Mouse (Mus musculus): ENCODE data around the gene Ttc21b. TPM values are rescaled to one million over a fixed set of nuclear protein-coding genes. Genes with fewer than 3 reads are reported as not detected.

The Ttc21b gene
- 10.2 and 11.1 TPM in 2 replicates for polyA plus RNA-seq (2015; fragmentation: Nextera tagmentation; extraction: Ambion mirVana)

DNA sequence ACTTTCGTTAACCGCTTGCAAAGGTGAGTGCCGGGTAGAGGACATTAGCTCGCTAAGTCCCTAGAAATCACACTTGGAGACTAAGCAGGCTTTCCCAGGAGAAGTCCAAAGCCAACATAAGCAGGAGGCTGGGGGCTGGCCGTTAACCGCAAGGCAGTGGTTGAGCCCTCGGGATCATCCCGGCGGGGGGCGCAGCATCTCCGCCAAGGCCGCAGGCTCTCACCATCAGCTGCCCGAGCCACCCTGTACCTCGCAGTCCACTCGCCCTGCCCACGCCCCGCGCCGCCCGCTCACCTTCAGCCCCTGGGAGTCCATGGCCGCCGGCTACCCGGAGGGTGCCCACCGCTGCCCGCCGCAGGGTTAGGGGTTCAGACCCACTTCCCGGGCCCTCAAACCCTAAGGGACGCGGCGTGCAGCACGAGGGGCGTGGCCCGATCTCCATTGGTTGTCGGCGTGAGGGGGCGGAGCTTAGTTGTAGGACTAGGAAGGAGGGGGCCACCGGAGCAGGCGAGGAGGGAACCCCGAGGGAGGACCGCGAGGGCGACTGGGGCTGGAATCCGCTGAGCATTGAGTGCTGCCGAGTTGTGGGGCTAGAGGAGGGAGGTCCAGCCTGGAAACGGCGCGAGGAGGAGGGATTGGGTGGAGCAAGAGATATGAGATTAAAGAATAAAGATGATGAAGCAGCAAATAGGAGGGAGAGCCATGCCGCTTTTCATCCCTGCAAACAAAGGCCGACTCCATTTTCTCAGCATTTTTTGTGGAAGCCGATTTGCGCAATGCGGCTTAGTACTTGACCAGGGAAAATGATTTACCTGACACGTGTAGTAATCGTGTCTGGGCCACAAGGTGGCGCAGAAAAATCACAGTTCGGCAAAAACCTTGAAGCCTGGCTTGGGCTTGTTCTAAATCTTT lies at the start of gene Ttc21b:
Gene Ttc21b, minus strand, starts transcription at position 398 of the 912 bp plus-strand sequence.
- no peaks in the 10 kb centered on the region for H3K36me3 ChIP-seq
- peak; percentile 100 for ATAC-seq
- H3K27ac ChIP-seq, result peak within 1 kb of the TSS; percentile 38; the same call in 1 of the 2 replicates
- H3K4me2 ChIP-seq (replicated peaks), result peak within 1 kb of the TSS; percentile 75
- H3K27me3 ChIP-seq (replicated peaks), result no peaks in the 10 kb centered on the region
- H3K4me3 ChIP-seq (replicated peaks), result peak within 1 kb of the TSS; percentile 91
- under 1% methylated on average over 55 of the region's 56 CpGs for WGBS
- H3K9ac ChIP-seq, result peak within 1 kb of the TSS; percentile 70
- peaks cover 5% of the 10 kb centered on the region; the same call in 1 of the 2 replicates for H3K4me1 ChIP-seq (replicated peaks)
- H3K9me3 ChIP-seq, result no peaks in the 10 kb centered on the region

GRCm38 (mm10) chr2:66272551-66272950 lies 16.1 kb upstream of the Ttc21b start:
- Histone ChIP-seq H3K4me2 (replicated peaks) (no peak overlapping the region), H3K4me3 (replicated peaks) (no peak overlapping the region), H3K36me3 (no peaks in the 10 kb centered on the region), H3K27ac (no peak overlapping the region), H3K27me3 (replicated peaks) (no peaks in the 10 kb centered on the region), H3K4me1 (replicated peaks) (no peaks in the 10 kb centered on the region), H3K9ac (no peak overlapping the region), H3K9me3 (no peaks in the 10 kb centered on the region)
- WGBS, result 74% methylated on average over 3 of the region's 3 CpGs
- no peak for ATAC-seq

GRCm38 (mm10) chr2:66244013-66244412 lies 12.4 kb downstream of the Ttc21b start:
- no peak for ATAC-seq
- Histone ChIP-seq H3K4me2 (replicated peaks) (no peak overlapping the region), H3K27ac (no peak overlapping the region), H3K4me3 (replicated peaks) (no peak overlapping the region), H3K9me3 (no peaks in the 10 kb centered on the region), H3K9ac (no peak overlapping the region), H3K36me3 (peaks cover 3% of the 10 kb centered on the region; the same call in 1 of the 2 replicates), H3K4me1 (replicated peaks) (no peaks in the 10 kb centered on the region), H3K27me3 (replicated peaks) (no peaks in the 10 kb centered on the region)
- WGBS, result 94% methylated on average over 1 of the region's 1 CpGs

DNA sequence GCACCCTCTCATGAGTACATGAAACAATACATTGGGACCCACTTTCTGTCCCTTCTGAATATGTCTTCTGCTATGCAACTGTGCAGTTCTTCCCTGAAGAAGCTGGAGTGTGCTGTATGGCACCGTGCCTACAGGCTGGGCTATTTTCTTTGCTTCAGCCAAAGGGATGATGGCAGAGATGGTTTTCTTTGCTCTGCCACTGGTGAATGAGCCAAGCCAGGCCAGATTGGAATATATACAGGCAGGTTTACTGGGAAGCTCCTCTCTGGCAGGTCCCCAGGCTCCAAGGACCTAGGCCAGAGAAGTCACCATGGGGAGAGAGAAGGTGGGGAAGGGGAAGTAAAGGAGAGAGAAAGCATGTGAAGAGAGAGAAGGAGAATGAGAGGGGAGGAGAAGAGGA lies 16.1 kb downstream of the Ttc21b start:
- Histone ChIP-seq H3K4me3 (replicated peaks) (no peak overlapping the region), H3K4me1 (replicated peaks) (no peaks in the 10 kb centered on the region), H3K9me3 (no peaks in the 10 kb centered on the region), H3K27me3 (replicated peaks) (no peaks in the 10 kb centered on the region), H3K27ac (no peak overlapping the region), H3K4me2 (replicated peaks) (no peak overlapping the region), H3K9ac (no peak overlapping the region), H3K36me3 (peaks cover 4% of the 10 kb centered on the region; the same call in 1 of the 2 replicates)
- WGBS, result 92% methylated on average over 1 of the region's 1 CpGs
- no peak for ATAC-seq

DNA sequence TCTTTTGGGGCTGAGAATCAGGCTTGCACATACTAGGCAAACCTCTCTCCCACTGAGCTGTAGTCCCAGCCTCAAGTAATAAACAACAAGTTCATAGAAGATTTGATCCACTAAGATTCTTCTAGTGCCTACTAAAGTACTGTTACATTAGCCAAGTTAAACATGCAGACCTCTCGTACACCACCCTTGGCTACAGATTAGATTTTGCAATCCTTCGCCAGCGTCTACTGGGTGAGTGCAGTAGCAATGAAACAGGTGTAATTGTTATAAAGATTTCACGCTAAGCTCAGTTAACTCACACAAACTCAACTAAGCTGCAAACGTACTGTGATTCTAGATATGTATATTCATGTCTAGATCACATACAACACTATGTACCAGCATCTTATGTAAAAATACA lies 17.5 kb downstream of the Ttc21b start:
- Histone ChIP-seq H3K4me2 (replicated peaks) (no peak overlapping the region), H3K27ac (no peak overlapping the region), H3K27me3 (replicated peaks) (no peaks in the 10 kb centered on the region), H3K4me3 (replicated peaks) (no peak overlapping the region), H3K9me3 (no peaks in the 10 kb centered on the region), H3K36me3 (peaks cover 4% of the 10 kb centered on the region; the same call in 1 of the 2 replicates), H3K4me1 (replicated peaks) (no peaks in the 10 kb centered on the region), H3K9ac (no peak overlapping the region)
- WGBS, result 91% methylated on average over 5 of the region's 5 CpGs
- no peak for ATAC-seq

DNA sequence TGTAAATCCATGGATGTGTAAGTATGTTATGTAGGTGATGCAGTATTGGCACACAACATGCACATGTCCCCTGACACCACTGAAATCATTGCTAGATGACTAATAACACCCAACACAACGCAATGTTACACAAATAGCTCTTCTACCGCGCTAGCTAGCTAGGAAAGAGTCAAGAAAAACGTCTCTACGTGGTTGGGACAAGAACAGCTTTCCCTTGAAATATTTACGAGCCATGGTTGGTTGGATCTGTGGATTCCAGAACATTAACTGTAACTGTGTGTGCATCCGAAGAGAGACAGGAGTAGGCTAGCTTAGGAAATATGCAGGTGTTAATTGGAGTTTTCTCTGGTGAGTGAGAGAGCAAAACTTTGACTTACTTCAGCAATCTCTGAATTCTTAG lies 35.5 kb downstream of the Ttc21b start:
- no peak overlapping the region for H3K27ac ChIP-seq
- no peaks in the 10 kb centered on the region for H3K4me1 ChIP-seq (replicated peaks)
- no peak overlapping the region for H3K4me3 ChIP-seq (replicated peaks)
- no peak for ATAC-seq
- no peak overlapping the region for H3K4me2 ChIP-seq (replicated peaks)
- no peaks in the 10 kb centered on the region for H3K27me3 ChIP-seq (replicated peaks)
- H3K9me3 ChIP-seq, result no peaks in the 10 kb centered on the region
- H3K36me3 ChIP-seq, result no peaks in the 10 kb centered on the region
- WGBS, result 87% methylated on average over 7 of the region's 7 CpGs
- no peak overlapping the region for H3K9ac ChIP-seq

DNA sequence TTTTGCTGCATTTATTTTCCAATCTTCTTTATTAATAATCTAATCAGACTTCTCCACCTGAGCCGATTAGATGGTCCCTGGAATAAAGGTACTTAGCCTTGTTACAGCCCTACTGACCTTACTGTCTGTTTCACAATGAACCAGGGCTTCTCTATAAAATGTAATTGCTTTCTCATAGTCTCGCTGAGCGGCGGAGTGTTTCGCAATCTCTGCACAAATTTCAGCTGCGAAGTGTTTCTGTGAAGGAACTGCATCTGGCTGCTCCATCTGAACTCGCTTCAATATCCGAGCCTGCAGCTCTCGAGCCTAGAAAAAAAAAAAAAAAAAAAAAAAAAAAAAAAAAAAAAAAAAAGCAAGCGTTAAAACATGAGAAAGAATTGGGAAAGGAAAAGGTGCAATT lies 46.5 kb downstream of the Ttc21b start:
- no peaks in the 10 kb centered on the region for H3K9me3 ChIP-seq
- no peak overlapping the region for H3K27ac ChIP-seq
- H3K4me2 ChIP-seq (replicated peaks), result no peak overlapping the region
- ATAC-seq, result no peak
- no peak overlapping the region for H3K9ac ChIP-seq
- peaks cover 11% of the 10 kb centered on the region; the same call in 1 of the 2 replicates for H3K36me3 ChIP-seq
- no peaks in the 10 kb centered on the region for H3K4me1 ChIP-seq (replicated peaks)
- no peaks in the 10 kb centered on the region for H3K27me3 ChIP-seq (replicated peaks)
- H3K4me3 ChIP-seq (replicated peaks), result no peak overlapping the region
- WGBS, result 80% methylated on average over 10 of the region's 10 CpGs

GRCm38 (mm10) chr2:66209353-66209752 lies 47.1 kb downstream of the Ttc21b start:
- Histone ChIP-seq H3K27me3 (replicated peaks) (no peaks in the 10 kb centered on the region), H3K9ac (no peak overlapping the region), H3K4me1 (replicated peaks) (no peaks in the 10 kb centered on the region), H3K4me2 (replicated peaks) (no peak overlapping the region), H3K9me3 (no peaks in the 10 kb centered on the region), H3K36me3 (peaks cover 11% of the 10 kb centered on the region; the same call in 1 of the 2 replicates), H3K4me3 (replicated peaks) (no peak overlapping the region), H3K27ac (no peak overlapping the region)
- WGBS, result 95% methylated on average over 13 of the region's 13 CpGs
- ATAC-seq, result no peak

DNA sequence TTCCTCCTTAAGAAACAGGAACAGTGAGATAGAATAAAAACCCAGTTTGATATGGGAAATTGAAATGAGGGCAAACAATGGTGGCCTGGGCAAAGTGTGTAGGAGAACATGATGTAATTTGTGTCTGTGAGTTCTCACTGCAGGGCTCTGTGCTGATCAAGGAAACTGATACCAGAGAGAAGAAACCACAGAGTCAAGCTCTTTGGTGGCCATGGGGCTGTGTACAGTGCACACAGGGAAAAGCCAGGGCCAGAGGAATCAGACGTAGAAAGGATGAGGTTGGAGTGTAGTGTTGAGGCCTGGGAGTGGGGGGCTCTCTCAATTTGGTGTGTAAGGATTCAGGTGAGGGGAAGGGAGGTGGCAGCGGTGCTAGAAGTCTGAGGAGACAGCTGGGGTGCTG lies 49.6 kb downstream of the Ttc21b start:
- H3K4me1 ChIP-seq (replicated peaks), result no peaks in the 10 kb centered on the region
- no peak for ATAC-seq
- no peak overlapping the region for H3K4me3 ChIP-seq (replicated peaks)
- no peak overlapping the region for H3K4me2 ChIP-seq (replicated peaks)
- H3K27me3 ChIP-seq (replicated peaks), result no peaks in the 10 kb centered on the region
- H3K9me3 ChIP-seq, result no peaks in the 10 kb centered on the region
- 80% methylated on average over 2 of the region's 2 CpGs for WGBS
- peaks cover 11% of the 10 kb centered on the region; the same call in 1 of the 2 replicates for H3K36me3 ChIP-seq
- H3K9ac ChIP-seq, result no peak overlapping the region
- H3K27ac ChIP-seq, result no peak overlapping the region

DNA sequence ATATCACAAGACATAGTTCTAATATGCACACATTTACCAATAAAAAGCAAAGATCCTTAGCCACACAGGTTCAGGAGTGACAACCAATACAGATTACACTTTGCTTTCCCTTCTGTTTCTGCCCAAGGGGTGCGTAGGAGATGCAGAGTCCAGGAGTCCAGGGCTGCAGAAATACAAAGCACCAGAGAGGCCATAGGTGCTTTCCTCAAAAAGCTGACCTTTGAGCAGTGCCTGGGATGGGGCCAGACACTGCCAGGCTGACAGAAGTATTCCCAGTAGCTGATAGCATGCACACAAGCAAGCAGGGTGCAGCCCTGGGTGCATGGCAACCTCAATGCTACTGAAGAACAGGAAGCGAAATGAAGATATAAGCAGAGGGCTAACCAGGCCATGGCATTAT lies 52.2 kb downstream of the Ttc21b start:
- H3K9ac ChIP-seq, result no peak overlapping the region
- no peaks in the 10 kb centered on the region for H3K4me1 ChIP-seq (replicated peaks)
- peak; percentile 71 for ATAC-seq
- H3K4me2 ChIP-seq (replicated peaks), result no peak overlapping the region
- WGBS, result 84% methylated on average over 2 of the region's 2 CpGs
- H3K9me3 ChIP-seq, result no peaks in the 10 kb centered on the region
- H3K36me3 ChIP-seq, result peaks cover 8% of the 10 kb centered on the region; the same call in 1 of the 2 replicates
- no peak overlapping the region for H3K27ac ChIP-seq
- H3K27me3 ChIP-seq (replicated peaks), result no peaks in the 10 kb centered on the region
- no peak overlapping the region for H3K4me3 ChIP-seq (replicated peaks)

DNA sequence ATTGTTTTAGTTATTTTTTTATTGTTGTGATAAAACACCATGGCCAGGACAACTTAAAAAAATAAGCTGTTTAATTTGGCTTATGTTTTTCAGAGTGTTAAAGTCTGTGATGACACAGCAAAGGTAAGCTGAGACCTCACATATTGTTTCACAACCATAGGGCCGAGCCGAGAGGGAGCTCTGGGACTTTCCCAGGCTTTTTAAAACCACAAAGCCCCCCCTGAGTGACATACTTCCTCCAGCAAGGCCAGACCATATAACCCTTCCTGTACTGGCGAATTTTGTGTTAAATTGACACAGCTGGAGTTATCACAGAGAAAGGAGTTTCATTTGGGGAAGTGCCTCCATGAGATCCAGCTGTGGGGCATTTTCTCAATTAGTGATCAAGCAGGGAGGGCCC lies 56.2 kb downstream of the Ttc21b start:
- Histone ChIP-seq H3K9me3 (no peaks in the 10 kb centered on the region), H3K36me3 (peaks cover 7% of the 10 kb centered on the region; the same call in 1 of the 2 replicates), H3K9ac (no peak overlapping the region), H3K4me1 (replicated peaks) (no peaks in the 10 kb centered on the region), H3K27me3 (replicated peaks) (no peaks in the 10 kb centered on the region), H3K4me2 (replicated peaks) (no peak overlapping the region), H3K4me3 (replicated peaks) (no peak overlapping the region), H3K27ac (no peak overlapping the region)
- ATAC-seq, result no peak
- 63% methylated on average over 3 of the region's 3 CpGs for WGBS

DNA sequence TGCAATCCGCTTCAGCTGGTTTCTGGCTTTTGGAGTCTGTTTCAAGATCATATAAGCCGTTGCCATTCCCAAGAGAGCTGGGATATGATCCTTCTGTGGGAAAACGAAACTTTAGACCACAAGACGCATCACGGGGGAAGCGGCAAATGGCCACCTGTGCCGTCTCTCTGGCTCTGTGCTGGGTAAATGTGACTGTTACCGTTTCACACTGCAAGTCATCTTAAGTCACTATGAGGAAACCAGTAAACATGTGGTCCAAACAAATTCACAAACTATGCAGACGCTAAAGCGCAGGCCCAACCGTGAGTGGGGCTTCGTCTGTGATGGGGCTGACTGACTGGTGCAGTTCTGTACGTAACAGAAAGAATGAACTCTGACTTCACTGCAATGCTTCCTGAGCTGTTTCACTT lies 64.7 kb downstream of the Ttc21b start:
- Histone ChIP-seq H3K27ac (no peak overlapping the region), H3K4me2 (replicated peaks) (no peak overlapping the region), H3K36me3 (no peaks in the 10 kb centered on the region), H3K9me3 (no peaks in the 10 kb centered on the region), H3K9ac (no peak overlapping the region), H3K4me3 (replicated peaks) (no peak overlapping the region), H3K4me1 (replicated peaks) (no peaks in the 10 kb centered on the region), H3K27me3 (replicated peaks) (no peaks in the 10 kb centered on the region)
- 83% methylated on average over 13 of the region's 13 CpGs for whole genome bisulfite sequencing
- ATAC-seq, result no peak

DNA sequence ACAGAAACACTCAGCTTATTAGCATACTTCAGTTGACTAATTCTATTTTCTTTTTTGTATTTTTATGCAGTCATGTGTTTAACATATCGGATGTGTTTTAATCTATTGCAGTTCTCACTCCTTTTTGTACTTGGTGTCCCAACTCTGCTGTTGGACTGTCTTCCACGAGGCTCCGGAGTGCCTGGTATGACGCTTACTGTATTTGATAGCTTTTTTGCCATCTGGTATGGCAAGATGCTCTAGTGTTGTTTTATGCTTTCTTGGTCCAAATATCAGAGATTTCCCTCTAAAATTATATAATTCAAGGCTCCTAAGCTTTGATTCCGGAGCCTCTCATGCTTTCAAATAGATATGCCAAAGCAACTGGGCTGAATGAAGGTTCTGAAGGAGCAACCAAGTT lies 66.3 kb downstream of the Ttc21b start:
- no peak overlapping the region for H3K4me3 ChIP-seq (replicated peaks)
- no peak overlapping the region for H3K9ac ChIP-seq
- WGBS, result 94% methylated on average over 5 of the region's 5 CpGs
- no peak overlapping the region for H3K4me2 ChIP-seq (replicated peaks)
- H3K27ac ChIP-seq, result no peak overlapping the region
- H3K4me1 ChIP-seq (replicated peaks), result no peaks in the 10 kb centered on the region
- ATAC-seq, result no peak
- H3K9me3 ChIP-seq, result no peaks in the 10 kb centered on the region
- no peaks in the 10 kb centered on the region for H3K27me3 ChIP-seq (replicated peaks)
- no peaks in the 10 kb centered on the region for H3K36me3 ChIP-seq
